Comparison of ENCODE assay signal across 13 mouse cellular contexts in the genomic region with DNA sequence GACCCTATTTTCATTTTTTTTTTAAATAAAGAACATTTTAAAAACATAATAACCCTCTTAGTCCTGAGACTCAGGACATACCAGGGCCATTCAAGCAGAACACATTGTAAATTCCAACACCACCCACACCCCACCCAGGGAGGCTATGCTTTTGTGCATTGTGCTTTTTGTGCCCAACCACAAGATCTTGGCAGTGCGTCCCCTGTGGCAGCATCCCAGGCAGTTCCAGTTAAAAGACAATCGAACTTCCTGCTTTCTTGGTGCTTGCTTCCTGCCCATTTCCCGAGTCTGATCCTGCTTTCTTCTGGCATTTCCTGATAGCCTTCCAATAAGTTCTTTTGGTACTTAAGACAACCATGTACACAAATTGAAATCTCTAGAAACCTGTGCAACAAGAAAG. TPM values are rescaled to one million over a fixed set of nuclear protein-coding genes. Genes with fewer than 3 reads are reported as not detected.
A peak's percentile ranks its signal among the peaks of the same experiment; 100 is the strongest.
DNase-seq lines count a peak whose midpoint lies in the region; ATAC-seq and TF ChIP-seq lines count a peak whose summit lies in the region.
"Had no signal": no experiment of that assay in that cellular context is flagged by ENCODE, and none has a peak within 500 bp of the region (broad histone marks: within the 10 kb centered on the region; RNA-seq: fewer than 3 reads in every experiment).

No protein-coding gene starts in this region.

- no peak overlapping the region for H3K27ac ChIP-seq in hindbrain, postnatal 0 days
- no peak overlapping the region for H3K27ac ChIP-seq in hindbrain, embryonic 13.5 days
- H3K27ac ChIP-seq in lung, embryonic 16.5 days (ENCODE audit: low read length) = no peak overlapping the region
- H3K27ac ChIP-seq: hindbrain, embryonic 14.5 days had no signal

- no peaks in the 10 kb centered on the region for H3K27me3 ChIP-seq in hindbrain, postnatal 0 days (ENCODE audit: insufficient read depth, low read length)
- H3K27me3 ChIP-seq in hindbrain, embryonic 13.5 days = no peaks in the 10 kb centered on the region
- no peaks in the 10 kb centered on the region for H3K27me3 ChIP-seq in lung, embryonic 16.5 days (ENCODE audit: control insufficient read depth, insufficient read depth, low read depth, low read length)
- H3K27me3 ChIP-seq: megakaryocyte, embryonic 14.5 days had no signal

- H3K9ac ChIP-seq in hindbrain, postnatal 0 days (replicated peaks; ENCODE audit: low read length) = no peak overlapping the region
- H3K9ac ChIP-seq in hindbrain, embryonic 13.5 days = no peak overlapping the region
- no peak overlapping the region for H3K9ac ChIP-seq in lung, embryonic 16.5 days (ENCODE audit: low read length)
- H3K9ac ChIP-seq: hindbrain, embryonic 14.5 days had no signal

- no peaks in the 10 kb centered on the region for H3K4me1 ChIP-seq in hindbrain, postnatal 0 days (ENCODE audit: insufficient read depth, low read length)
- H3K4me1 ChIP-seq in hindbrain, embryonic 13.5 days (replicated peaks) = no peaks in the 10 kb centered on the region
- H3K4me1 ChIP-seq in lung, embryonic 16.5 days (replicated peaks; ENCODE audit: control insufficient read depth, insufficient read depth, low read length) = no peaks in the 10 kb centered on the region

- peak; percentile 22 for DNase-seq in hindbrain, postnatal 0 days (ENCODE audit: low spot score)
- peak; percentile 72 for DNase-seq in R1 (ENCODE audit: low read depth, low spot score)
- DNase-seq in heart, postnatal 4 days = peak; percentile 46
- DNase-seq in urinary bladder, postnatal 25 days (ENCODE audit: low spot score) = no peak
- no peak for DNase-seq in right cerebral cortex, adult 2 months (ENCODE audit: low spot score in 2 of 2)
- no peak for DNase-seq in cerebellum, adult 9-10 months
- DNase-seq: spleen, adult 18-20 months; thymus, postnatal 36 days had no signal

- WGBS in hindbrain, postnatal 0 days = 35% methylated on average over 3 of the region's 3 CpGs
- 51% methylated on average over 3 of the region's 3 CpGs for WGBS in hindbrain, embryonic 13.5 days
- WGBS in lung, embryonic 16.5 days = 49% methylated on average over 3 of the region's 3 CpGs

- ATAC-seq in hindbrain, postnatal 0 days = no peak
- no peak for ATAC-seq in hindbrain, embryonic 13.5 days (ENCODE audit: low FRiP score)
- peak; percentile 47; the same call in 1 of the 2 replicates for ATAC-seq in lung, embryonic 16.5 days (ENCODE audit: low read depth)

- H3K36me3 ChIP-seq in hindbrain, postnatal 0 days (ENCODE audit: insufficient read depth, low read length) = peaks cover 6% of the 10 kb centered on the region
- H3K36me3 ChIP-seq in hindbrain, embryonic 13.5 days = peaks cover 11% of the 10 kb centered on the region
- H3K36me3 ChIP-seq in lung, embryonic 16.5 days (ENCODE audit: control insufficient read depth, insufficient read depth, low read length) = peaks cover 6% of the 10 kb centered on the region

- no peak overlapping the region for H3K4me3 ChIP-seq in hindbrain, postnatal 0 days (ENCODE audit: low read length)
- no peak overlapping the region for H3K4me3 ChIP-seq in hindbrain, embryonic 13.5 days
- H3K4me3 ChIP-seq in lung, embryonic 16.5 days (ENCODE audit: low read length) = no peak overlapping the region
- H3K4me3 ChIP-seq: megakaryocyte, embryonic 14.5 days had no signal

- TF ChIP-seq CTCF in hindbrain, postnatal 0 days (IDR thresholded peaks at IDR 0.05; ENCODE audit: low read depth) = no peak

- H3K9me3 ChIP-seq in hindbrain, postnatal 0 days (ENCODE audit: low read length) = no peaks in the 10 kb centered on the region
- H3K9me3 ChIP-seq in hindbrain, embryonic 13.5 days = no peaks in the 10 kb centered on the region
- H3K9me3 ChIP-seq in lung, embryonic 16.5 days (ENCODE audit: control insufficient read depth, low read length) = no peaks in the 10 kb centered on the region
- H3K9me3 ChIP-seq: G1E; megakaryocyte, embryonic 14.5 days had no signal

- no peak overlapping the region for H3K4me2 ChIP-seq in hindbrain, postnatal 0 days (ENCODE audit: low read depth, low read length)
- no peak overlapping the region for H3K4me2 ChIP-seq in hindbrain, embryonic 13.5 days
- H3K4me2 ChIP-seq in lung, embryonic 16.5 days (ENCODE audit: low read depth, low read length) = no peak overlapping the region
- H3K4me2 ChIP-seq: hindbrain, embryonic 14.5 days had no signal

RNA-seq across cellular contexts. Expression of gene Slc3a2, which starts 20.7 kb away (rescaled TPM):
- 154 and 155 TPM in 2 replicates for total RNA-seq in hindbrain, postnatal 0 days (2014; rRNA removed)
- polyA plus RNA-seq in hindbrain, postnatal 0 days (2015; fragmentation: Nextera tagmentation; extraction: Ambion mirVana) = 235 and 250 TPM in 2 replicates
- 153 and 163 TPM in 2 replicates for polyA plus RNA-seq in hindbrain, embryonic 13.5 days (2015; fragmentation: Nextera tagmentation; extraction: Ambion mirVana)
- 10 to 100 TPM; 62.4 to 66.3 TPM for total RNA-seq in heart, postnatal 4 days (2021)
- 77.0 and 78.8 TPM in 2 replicates for polyA plus RNA-seq in lung, embryonic 16.5 days (2015; fragmentation: Nextera tagmentation; extraction: Ambion mirVana)

RNA-seq across cellular contexts. Expression of gene Wdr74, which starts 33.2 kb away (rescaled TPM):
- total RNA-seq in hindbrain, postnatal 0 days (2014; rRNA removed) = 46.7 and 49.7 TPM in 2 replicates
- 78.7 and 79.2 TPM in 2 replicates for polyA plus RNA-seq in hindbrain, postnatal 0 days (2015; fragmentation: Nextera tagmentation; extraction: Ambion mirVana)
- polyA plus RNA-seq in hindbrain, embryonic 13.5 days (2015; fragmentation: Nextera tagmentation; extraction: Ambion mirVana) = 82.6 and 89.9 TPM in 2 replicates
- 10 to 100 TPM; 30.3 to 31.1 TPM for total RNA-seq in heart, postnatal 4 days (2021)
- 75.5 and 78.9 TPM in 2 replicates for polyA plus RNA-seq in lung, embryonic 16.5 days (2015; fragmentation: Nextera tagmentation; extraction: Ambion mirVana)

RNA-seq across cellular contexts. Expression of gene 1700092M07Rik, which starts 38.1 kb away (rescaled TPM):
- not detected in 2 replicates for total RNA-seq in hindbrain, postnatal 0 days (2014; rRNA removed)
- 0.66 and 0.85 TPM in 2 replicates for polyA plus RNA-seq in hindbrain, postnatal 0 days (2015; fragmentation: Nextera tagmentation; extraction: Ambion mirVana)
- 1.9 and 3.0 TPM in 2 replicates for polyA plus RNA-seq in hindbrain, embryonic 13.5 days (2015; fragmentation: Nextera tagmentation; extraction: Ambion mirVana)
- total RNA-seq in heart, postnatal 4 days (2021) = not detected
- 0.83 and 2.7 TPM in 2 replicates for polyA plus RNA-seq in lung, embryonic 16.5 days (2015; fragmentation: Nextera tagmentation; extraction: Ambion mirVana)

RNA-seq across cellular contexts. Expression of gene Stx5a, which starts 38.8 kb away (rescaled TPM):
- 84.4 and 110 TPM in 2 replicates for total RNA-seq in hindbrain, postnatal 0 days (2014; rRNA removed)
- 95.3 and 104 TPM in 2 replicates for polyA plus RNA-seq in hindbrain, postnatal 0 days (2015; fragmentation: Nextera tagmentation; extraction: Ambion mirVana)
- 120 and 128 TPM in 2 replicates for polyA plus RNA-seq in hindbrain, embryonic 13.5 days (2015; fragmentation: Nextera tagmentation; extraction: Ambion mirVana)
- total RNA-seq in heart, postnatal 4 days (2021) = 10 to 100 TPM; 43.4 to 48.5 TPM
- polyA plus RNA-seq in lung, embryonic 16.5 days (2015; fragmentation: Nextera tagmentation; extraction: Ambion mirVana) = 162 and 174 TPM in 2 replicates

RNA-seq across cellular contexts. Expression of gene Chrm1, which starts 38.9 kb away (rescaled TPM):
- 1.3 and 2.4 TPM in 2 replicates for total RNA-seq in hindbrain, postnatal 0 days (2014; rRNA removed)
- 0.80 and 0.88 TPM in 2 replicates for polyA plus RNA-seq in hindbrain, postnatal 0 days (2015; fragmentation: Nextera tagmentation; extraction: Ambion mirVana)
- polyA plus RNA-seq in hindbrain, embryonic 13.5 days (2015; fragmentation: Nextera tagmentation; extraction: Ambion mirVana) = 0.51 and 0.71 TPM in 2 replicates
- not detected for total RNA-seq in heart, postnatal 4 days (2021)
- 0.10 and 0.21 TPM in 2 replicates for polyA plus RNA-seq in lung, embryonic 16.5 days (2015; fragmentation: Nextera tagmentation; extraction: Ambion mirVana)

Comparison
In these comparisons a context has a peak if more than half of its experiments do, and no peak if none do; other contexts are left out.
1. DNase-seq: peak in hindbrain, postnatal 0 days (single experiment), R1 (single experiment) and heart, postnatal 4 days (single experiment); none in urinary bladder, postnatal 25 days (single experiment), right cerebral cortex, adult 2 months (0 of 2) and cerebellum, adult 9-10 months (single experiment).